Mouse (Mus musculus) T-cell, adult 2 months (primary cell): ENCODE measurements around the gene Myo1a.
"Not testable (repeated sequence)": the region's sequence is repeated elsewhere in the genome, so short reads cannot be mapped to it uniquely, and the experiment has no call there.

Experiments
- DNase-seq: peaks from one replicate; pipeline ENCODE4 v3.0.0; 2022; ENCODE audit warnings: low spot score

Gene Myo1a

GRCm38 (mm10) chr10:127759181-127760110, 54.5 kb downstream of the Myo1a start, which contains the start of the genes Rdh1 and Rdh16f1:
Gene Rdh1 (plus strand): TSS chr10:127759721.
Gene Rdh16f1 (plus strand): TSS chr10:127759787.
- no peak for DNase-seq

DNA sequence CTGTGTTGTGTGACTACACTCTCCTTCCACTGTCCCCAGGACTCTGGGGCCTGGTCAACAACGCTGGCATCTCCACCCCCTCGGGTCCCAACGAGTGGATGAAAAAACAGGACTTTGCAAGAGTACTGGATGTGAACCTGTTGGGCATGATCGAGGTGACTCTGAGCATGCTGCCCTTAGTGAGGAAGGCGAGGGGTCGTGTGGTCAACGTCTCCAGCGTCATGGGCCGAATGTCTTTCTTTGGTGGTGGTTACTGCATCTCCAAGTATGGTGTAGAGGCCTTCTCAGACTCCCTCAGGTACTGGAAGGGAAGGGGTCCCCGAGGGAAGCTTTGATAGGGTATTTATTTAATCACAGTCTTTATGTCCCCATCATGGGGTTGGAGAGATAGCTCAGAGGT, 58.0 kb downstream of the Myo1a start:
- DNase-seq = not testable (repeated sequence)

DNA sequence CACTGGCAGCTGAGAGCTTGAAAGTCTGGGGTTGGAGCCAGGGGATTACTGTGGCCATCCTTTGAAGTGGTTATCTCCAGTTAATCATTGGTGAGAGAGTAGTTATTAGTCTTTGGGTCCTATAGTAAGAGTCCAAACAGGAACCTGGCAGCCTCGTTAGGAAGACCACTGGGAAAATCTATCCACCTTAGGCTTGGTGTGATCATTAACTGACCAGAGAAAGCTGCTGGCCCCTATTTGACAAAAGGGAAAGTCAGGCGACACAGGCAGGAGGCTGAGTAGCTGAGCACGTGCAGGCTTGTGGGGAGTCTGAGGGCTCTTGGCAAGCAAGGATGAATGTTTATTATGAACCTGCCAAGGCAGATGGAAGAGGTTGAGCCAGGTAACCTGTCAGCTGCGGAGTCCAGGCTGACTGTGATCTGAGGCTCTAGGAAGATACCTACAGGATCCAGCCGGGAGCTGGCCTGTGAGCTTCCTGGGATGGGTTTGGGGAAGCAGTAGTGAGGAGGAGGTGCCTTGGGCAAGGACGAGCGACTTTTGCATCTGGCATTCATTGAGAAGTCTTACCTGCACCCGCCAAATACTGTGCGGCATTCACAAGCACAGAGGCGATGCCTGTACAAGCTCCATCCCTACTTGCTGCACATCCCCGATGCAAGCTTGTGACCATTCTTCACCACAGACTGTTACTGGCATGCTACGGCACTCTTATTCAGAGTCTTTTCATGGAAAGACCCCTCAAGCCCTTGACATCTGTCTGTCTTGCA, 59.1 kb downstream of the Myo1a start:
- DNase-seq = no peak

DNA sequence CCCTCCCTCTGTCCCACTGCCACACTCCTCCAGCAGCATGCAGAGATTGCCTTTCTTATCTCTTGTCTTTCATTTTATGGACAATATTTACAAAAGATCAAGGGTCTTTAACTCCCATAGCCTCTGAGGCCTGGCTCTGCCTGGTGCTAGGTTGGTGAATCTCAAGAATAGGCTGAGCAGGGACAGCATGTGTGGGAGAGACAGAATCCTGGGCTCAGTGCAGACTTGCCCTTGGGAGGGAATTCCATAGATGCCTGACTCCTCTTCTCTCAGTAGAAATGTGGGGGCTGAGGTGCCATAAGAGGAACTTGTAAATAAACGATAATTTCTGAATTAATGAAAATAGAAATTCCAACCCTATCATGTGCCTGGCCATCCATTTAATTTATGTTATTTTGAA, 61.6 kb downstream of the Myo1a start:
- no peak for DNase-seq
